Mouse (Mus musculus) cerebellum, adult 2 months (tissue): ENCODE data around the gene Elp5.

Experiments
- CTCF ChIP-seq: fragments of 200-500 bp; IDR thresholded peaks from 2 replicates; pipeline ENCODE4 v1.5.1; 2011; ENCODE audit warnings: low read depth, mild to moderate bottlenecking, control low read depth, low read length, moderate library complexity, borderline replicate concordance; ENCODE audit not compliant: insufficient read depth
- POLR2A ChIP-seq: fragments of 200-500 bp; IDR thresholded peaks from 2 replicates; pipeline ENCODE4 v1.6.1; 2011; ENCODE audit warnings: low read length, control low read depth, borderline replicate concordance; ENCODE audit not compliant: insufficient read depth

DNA sequence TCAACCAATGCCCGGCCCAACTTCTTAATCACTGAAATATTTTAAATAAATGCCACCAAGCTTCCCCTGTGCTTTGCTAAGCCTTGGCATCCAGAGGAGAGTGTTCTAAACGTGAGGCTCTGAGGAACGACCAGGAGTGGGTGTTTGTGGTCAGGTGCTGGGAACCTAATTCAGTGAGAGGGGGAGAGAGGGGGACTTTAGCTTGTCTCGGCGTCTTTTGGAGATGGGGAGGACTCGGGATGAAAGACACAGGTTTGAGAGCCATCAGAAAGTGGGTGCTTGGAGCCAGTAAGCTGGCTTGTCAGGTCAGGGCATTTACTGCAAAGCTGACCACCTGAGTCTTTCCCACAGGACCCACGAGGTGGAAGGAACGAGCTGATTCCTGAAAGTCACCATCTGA lies 50.5 kb downstream of the Elp5 start:
- TF ChIP-seq CTCF = no peak
- no peak for TF ChIP-seq POLR2A
